Mouse (Mus musculus) C2C12 (cell line): ENCODE results near the gene Uevld. TPM values are rescaled to one million over a fixed set of nuclear protein-coding genes. Genes with fewer than 3 reads are reported as not detected.

Experiments
- H3K27me3 ChIP-seq: one replicate; pipeline ENCODE4 v1.6.1; 2011; ENCODE audit not compliant: control insufficient read depth, insufficient read depth, insufficient read length
- H3K36me3 ChIP-seq: one replicate; pipeline ENCODE4 v1.6.1; 2011; ENCODE audit not compliant: control insufficient read depth, insufficient read depth
- H3K4me3 ChIP-seq: one replicate; pipeline ENCODE4 v1.5.1; 2011; ENCODE audit warnings: mild to moderate bottlenecking, control low read depth; ENCODE audit not compliant: poor library complexity, insufficient read depth, severe bottlenecking
- H3K79me2 ChIP-seq: one replicate; pipeline ENCODE4 v1.6.1; 2011; ENCODE audit not compliant: control insufficient read depth, insufficient read depth
- H3K79me3 ChIP-seq: one replicate; pipeline ENCODE4 v1.6.1; 2011; ENCODE audit warnings: low read depth, control low read depth
- H3ac ChIP-seq: one replicate; pipeline ENCODE3; 2011; ENCODE audit warnings: low read depth; ENCODE audit not compliant: control insufficient read depth, insufficient read length
- CEBPB ChIP-seq: IDR thresholded peaks from one replicate; pipeline ENCODE4 v1.6.1; 2011; ENCODE audit warnings: low read depth, mild to moderate bottlenecking, control low read depth, moderate library complexity
- CTCF ChIP-seq: IDR thresholded peaks from one replicate; pipeline ENCODE4 v1.5.1; 2011; ENCODE audit not compliant: control insufficient read depth, insufficient read depth, insufficient read length
- MAX ChIP-seq: IDR thresholded peaks from one replicate; pipeline ENCODE4 v1.6.1; 2011; ENCODE audit warnings: mild to moderate bottlenecking, control low read depth
- MYOD1 ChIP-seq: IDR thresholded peaks from one replicate; pipeline ENCODE4 v1.6.1; 2011; ENCODE audit warnings: low read depth; ENCODE audit not compliant: control insufficient read depth, insufficient read length
- USF1 ChIP-seq: IDR thresholded peaks from one replicate; pipeline ENCODE4 v1.6.1; 2011; ENCODE audit warnings: low read depth, mild to moderate bottlenecking, control low read depth, moderate library complexity
- polyA plus RNA-seq: library from polyadenylated mRNA; unstranded; fragments of >200 nt; fragmentation: generic; extraction: Trizol; gene quantifications from one replicate; pipeline ENCODE4 v1.2.1, GENCODE M21; 2012; ENCODE audit warnings: missing spikeins

Gene Uevld
- polyA plus RNA-seq, 1 experiment, result 5.0 TPM

- Histone ChIP-seq H3K79me3 (no peaks in the 10 kb centered on the region), H3K79me2 (no peaks in the 10 kb centered on the region), H3K27me3 (no peaks in the 10 kb centered on the region), H3K4me3 (no peak overlapping the region), H3ac (no peak overlapping the region), H3K36me3 (no peaks in the 10 kb centered on the region)
- TF ChIP-seq MYOD1 (no peak), CEBPB (no peak), MAX (no peak), CTCF (no peak), USF1 (no peak)
Observed at GRCm38 (mm10) chr7:46876841-46877240, 81.5 kb downstream of the Uevld start.

Other genes with a start within 250 kb of the Uevld start
- 17.7 TPM for gene Saal1, start 247.8 kb downstream of the Uevld start, polyA plus RNA-seq
- gene Saa3, start 242.8 kb downstream of the Uevld start, polyA plus RNA-seq, result 0.34 TPM
- gene Saa4, start 225.9 kb downstream of the Uevld start, polyA plus RNA-seq, result not detected
- gene Saa1, start 215.5 kb downstream of the Uevld start, polyA plus RNA-seq, result not detected
- gene Saa2, start 206.7 kb downstream of the Uevld start, polyA plus RNA-seq, result 0.04 TPM
- gene Hps5, start 162.5 kb downstream of the Uevld start, polyA plus RNA-seq, result 8.3 TPM
- gene Gtf2h1, start 162.4 kb downstream of the Uevld start, polyA plus RNA-seq, result 19.9 TPM
- 2,062 TPM for gene Ldha, start 117.1 kb downstream of the Uevld start, polyA plus RNA-seq
- gene Ldhc, start 97.3 kb downstream of the Uevld start, polyA plus RNA-seq, result not detected
- 70.8 TPM for gene Tsg101, start 38.6 kb downstream of the Uevld start, polyA plus RNA-seq
- gene Gm9999, start 25.1 kb upstream of the Uevld start, polyA plus RNA-seq, result not detected
- 5.3 TPM for gene Spty2d1, start 49.9 kb upstream of the Uevld start, polyA plus RNA-seq
- 6.8 TPM for gene Tmem86a, start 92.1 kb upstream of the Uevld start, polyA plus RNA-seq
- gene Ptpn5, start 175.2 kb upstream of the Uevld start, polyA plus RNA-seq, result 0.16 TPM
- not detected for gene Mrgpra6, start 246.4 kb upstream of the Uevld start, polyA plus RNA-seq